Mouse (Mus musculus): ENCODE measurements around the gene Plrg1.

Plrg1 gene

GRCm38 (mm10) chr3:83052102-83052501, 3.2 kb upstream of the Plrg1 start:
- DNase-seq (ENCODE audit: low read depth, low spot score): no peak

- no peak for DNase-seq (ENCODE audit: low read depth, low spot score)
These were observed 2.2 kb upstream of the Plrg1 start for GRCm38 (mm10) chr3:83053126-83053525.

- DNase-seq (ENCODE audit: low read depth, low spot score): peak; percentile 15
These were observed 1.6 kb upstream of the Plrg1 start for GRCm38 (mm10) chr3:83053758-83054157.

GRCm38 (mm10) chr3:83054759-83055158, 563 bp upstream of the Plrg1 start:
- no peak for DNase-seq (ENCODE audit: low read depth, low spot score)

- no peak for DNase-seq (ENCODE audit: low read depth, low spot score)
These were observed 1.7 kb downstream of the Plrg1 start for GRCm38 (mm10) chr3:83057046-83057445.

GRCm38 (mm10) chr3:83067920-83068319, 12.6 kb downstream of the Plrg1 start:
- DNase-seq (ENCODE audit: low read depth, low spot score): no peak

GRCm38 (mm10) chr3:83068869-83069268, 13.5 kb downstream of the Plrg1 start:
- no peak for DNase-seq (ENCODE audit: low read depth, low spot score)

- no peak for DNase-seq (ENCODE audit: low read depth, low spot score)
These were observed 14.9 kb downstream of the Plrg1 start for GRCm38 (mm10) chr3:83070231-83070630.

- DNase-seq (ENCODE audit: low read depth, low spot score): no peak
These were observed 21.2 kb downstream of the Plrg1 start for GRCm38 (mm10) chr3:83076563-83076962.

- peak; percentile 13 for DNase-seq (ENCODE audit: low read depth, low spot score)
These were observed 25.3 kb downstream of the Plrg1 start for GRCm38 (mm10) chr3:83080567-83081055.

- no peak for DNase-seq (ENCODE audit: low read depth, low spot score)
These were observed 42.3 kb downstream of the Plrg1 start for GRCm38 (mm10) chr3:83097586-83097985.

GRCm38 (mm10) chr3:83098546-83099034, 43.3 kb downstream of the Plrg1 start:
- no peak for DNase-seq (ENCODE audit: low read depth, low spot score)

- DNase-seq (ENCODE audit: low read depth, low spot score): no peak
These were observed 43.8 kb downstream of the Plrg1 start for GRCm38 (mm10) chr3:83099139-83099538.

GRCm38 (mm10) chr3:83099651-83100050, 44.3 kb downstream of the Plrg1 start:
- DNase-seq (ENCODE audit: low read depth, low spot score): no peak

- no peak for DNase-seq (ENCODE audit: low read depth, low spot score)
These were observed 47.0 kb downstream of the Plrg1 start for GRCm38 (mm10) chr3:83102286-83102685.

- no peak for DNase-seq (ENCODE audit: low read depth, low spot score)
These were observed 54.8 kb downstream of the Plrg1 start for GRCm38 (mm10) chr3:83110163-83110562.

- DNase-seq (ENCODE audit: low read depth, low spot score): no peak
These were observed 56.4 kb downstream of the Plrg1 start for GRCm38 (mm10) chr3:83111485-83112261.

- no peak for DNase-seq (ENCODE audit: low read depth, low spot score)
These were observed 57.5 kb downstream of the Plrg1 start for GRCm38 (mm10) chr3:83112869-83113268.

GRCm38 (mm10) chr3:83114946-83115345, 59.6 kb downstream of the Plrg1 start:
- DNase-seq (ENCODE audit: low read depth, low spot score): no peak

- DNase-seq (ENCODE audit: low read depth, low spot score): no peak
These were observed 62.3 kb downstream of the Plrg1 start for GRCm38 (mm10) chr3:83117592-83117991.

Data from retina, adult 2 months (tissue).